Mouse (Mus musculus): ENCODE data around the gene Tfap4. TPM values are rescaled to one million over a fixed set of nuclear protein-coding genes. Genes with fewer than 3 reads are reported as not detected.

Gene Tfap4
- polyA plus RNA-seq, 1 experiment from 2014 or later: 8.4 TPM

DNA sequence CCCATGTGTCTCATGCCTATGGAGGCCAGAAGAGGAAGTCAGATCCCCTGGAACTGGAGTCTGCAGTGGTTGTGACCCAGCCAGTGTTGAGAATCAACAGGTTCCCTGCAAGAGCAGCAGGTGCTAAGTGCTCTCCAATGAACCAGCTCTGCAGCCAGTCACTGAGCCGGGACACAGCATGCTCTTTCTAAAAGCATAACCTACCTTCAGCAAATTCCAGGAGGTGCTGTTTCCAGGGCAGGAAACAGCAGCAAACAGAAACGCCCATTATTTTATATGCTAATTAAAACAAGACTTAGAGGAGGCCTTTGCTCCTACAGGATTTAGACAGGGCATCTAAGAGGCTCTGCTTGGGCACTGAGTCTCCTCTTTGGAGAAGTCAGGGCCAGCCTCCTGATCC, 16.4 kb upstream of the Tfap4 start:
- WGBS: 56% methylated on average over 2 of the region's 2 CpGs
- no peak overlapping the region for H3K9ac ChIP-seq

DNA sequence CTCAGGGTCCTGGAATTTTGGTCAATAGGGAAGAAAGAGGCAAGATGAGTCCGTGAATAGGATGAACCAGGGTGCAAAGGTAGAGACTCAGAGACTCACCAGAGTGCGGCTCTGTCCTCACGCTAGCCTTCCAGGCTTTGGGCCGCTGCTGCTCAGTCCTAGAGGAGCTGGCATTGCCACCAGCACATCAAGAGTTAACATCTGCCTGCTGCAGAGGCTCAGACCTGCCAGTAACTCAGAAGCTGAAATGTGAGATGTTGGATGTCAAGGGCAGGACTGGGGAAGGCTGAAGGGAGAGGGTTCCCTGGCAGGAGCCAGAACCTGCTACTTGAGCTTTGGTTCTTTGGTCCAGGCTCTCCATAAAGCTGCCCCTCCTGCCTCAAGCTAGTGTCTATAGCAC, 11.1 kb upstream of the Tfap4 start:
- Histone ChIP-seq H3K9me3 (replicated peaks) (no peaks in the 10 kb centered on the region), H3K9ac (no peak overlapping the region), H3K4me3 (no peak overlapping the region), H3K4me1 (replicated peaks) (peaks cover 10% of the 10 kb centered on the region), H3K27ac (ENCODE audit: poor library complexity, severe bottlenecking) (no peak overlapping the region), H3K27me3 (replicated peaks) (no peaks in the 10 kb centered on the region), H3K4me2 (no peak overlapping the region), H3K36me3 (no peaks in the 10 kb centered on the region)
- ATAC-seq (ENCODE audit: insufficient number of reproducible peaks, low FRiP score): no peak
- WGBS: 47% methylated on average over 4 of the region's 4 CpGs

More for the DNA sequence above, 16.4 kb upstream of the Tfap4 start:
- H3K27ac ChIP-seq (ENCODE audit: poor library complexity, severe bottlenecking): no peak overlapping the region
- H3K4me1 ChIP-seq (replicated peaks): peaks cover 14% of the 10 kb centered on the region
- no peak overlapping the region for H3K4me3 ChIP-seq
- no peak for ATAC-seq (ENCODE audit: insufficient number of reproducible peaks, low FRiP score)
- H3K4me2 ChIP-seq: no peak overlapping the region
- no peaks in the 10 kb centered on the region for H3K36me3 ChIP-seq
- H3K9me3 ChIP-seq (replicated peaks): no peaks in the 10 kb centered on the region
- H3K27me3 ChIP-seq (replicated peaks): no peaks in the 10 kb centered on the region

DNA sequence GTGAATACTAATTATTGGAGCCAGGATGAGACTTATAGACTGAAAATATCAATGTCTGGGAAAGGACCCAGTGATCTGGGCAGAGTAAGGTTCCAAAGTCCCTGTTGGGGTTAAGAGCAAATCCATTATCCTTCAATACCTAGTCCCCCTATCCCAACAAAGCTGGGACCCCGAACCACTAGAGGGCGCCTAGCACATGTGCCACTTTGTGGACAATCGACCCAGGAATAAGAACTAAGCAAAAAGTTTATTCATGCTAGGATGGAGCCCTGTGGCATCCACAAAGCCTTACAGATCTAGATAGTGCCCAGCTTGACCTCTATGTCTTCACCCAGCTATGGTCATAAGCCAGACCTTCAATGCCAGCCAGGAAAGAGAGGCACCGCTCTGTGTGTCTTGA, 8.3 kb upstream of the Tfap4 start:
- Histone ChIP-seq H3K4me3 (no peak overlapping the region), H3K9ac (no peak overlapping the region), H3K4me1 (replicated peaks) (peaks cover 10% of the 10 kb centered on the region), H3K4me2 (no peak overlapping the region), H3K27ac (ENCODE audit: poor library complexity, severe bottlenecking) (no peak overlapping the region), H3K36me3 (no peaks in the 10 kb centered on the region), H3K9me3 (replicated peaks) (no peaks in the 10 kb centered on the region), H3K27me3 (replicated peaks) (no peaks in the 10 kb centered on the region)
- WGBS: 18% methylated on average over 4 of the region's 4 CpGs
- 0 out of 2 replicates have a peak, but pooled peaks have one; percentile 37 for ATAC-seq (ENCODE audit: insufficient number of reproducible peaks, low FRiP score)

DNA sequence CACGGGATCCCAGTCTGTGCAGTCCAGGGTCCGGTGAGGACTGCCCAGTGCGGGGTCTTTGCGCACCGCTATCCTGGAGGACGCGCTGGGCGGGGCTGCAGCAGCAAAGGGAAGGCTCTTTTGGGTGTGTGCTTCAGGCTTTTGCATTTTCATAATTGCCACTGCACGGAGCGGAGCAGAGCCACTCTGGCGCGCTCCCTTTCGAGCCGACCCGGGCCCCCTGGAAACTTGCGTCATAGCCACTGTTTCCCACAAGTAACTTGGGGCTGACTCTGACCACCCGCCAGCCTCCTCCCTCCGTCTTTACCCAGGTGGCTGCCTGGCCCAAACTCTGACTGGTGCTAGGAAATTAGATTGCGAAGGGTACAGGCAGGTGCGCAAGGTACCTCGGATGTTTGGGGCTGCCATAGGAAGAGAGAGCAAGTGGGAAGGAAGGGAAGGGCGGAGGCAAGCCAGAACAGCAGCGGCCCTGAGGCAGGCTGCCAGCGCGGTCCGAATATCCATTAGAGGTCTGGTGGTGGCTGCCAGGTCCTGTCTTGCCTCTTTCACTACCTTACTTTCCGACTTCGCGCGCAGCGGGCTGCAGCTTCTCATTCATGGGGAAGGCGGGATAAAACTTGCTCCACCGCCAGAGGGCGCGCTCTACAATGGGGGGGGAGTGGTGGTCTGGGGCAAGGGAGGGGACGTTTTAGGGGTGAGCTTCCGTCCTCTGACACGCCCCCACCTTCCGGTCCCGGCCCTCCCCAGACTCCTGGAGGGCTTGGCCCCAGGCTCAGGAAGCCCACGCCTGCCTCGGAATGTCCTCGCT, 695 bp upstream of the Tfap4 start:
- H3K9me3 ChIP-seq (replicated peaks): no peaks in the 10 kb centered on the region
- H3K9ac ChIP-seq: peak overlapping the region; percentile 91
- peak overlapping the region; percentile 86 for H3K4me3 ChIP-seq
- peak overlapping the region; percentile 91 for H3K27ac ChIP-seq (ENCODE audit: poor library complexity, severe bottlenecking)
- peaks cover 5% of the 10 kb centered on the region; the same call in 1 of the 2 replicates for H3K36me3 ChIP-seq
- peak overlapping the region; percentile 96 for H3K4me2 ChIP-seq
- peak; percentile 51 for ATAC-seq (ENCODE audit: insufficient number of reproducible peaks, low FRiP score)
- no peaks in the 10 kb centered on the region for H3K27me3 ChIP-seq (replicated peaks)
- H3K4me1 ChIP-seq (replicated peaks): peaks cover 19% of the 10 kb centered on the region
- 1% methylated on average over 43 of the region's 43 CpGs for WGBS

DNA sequence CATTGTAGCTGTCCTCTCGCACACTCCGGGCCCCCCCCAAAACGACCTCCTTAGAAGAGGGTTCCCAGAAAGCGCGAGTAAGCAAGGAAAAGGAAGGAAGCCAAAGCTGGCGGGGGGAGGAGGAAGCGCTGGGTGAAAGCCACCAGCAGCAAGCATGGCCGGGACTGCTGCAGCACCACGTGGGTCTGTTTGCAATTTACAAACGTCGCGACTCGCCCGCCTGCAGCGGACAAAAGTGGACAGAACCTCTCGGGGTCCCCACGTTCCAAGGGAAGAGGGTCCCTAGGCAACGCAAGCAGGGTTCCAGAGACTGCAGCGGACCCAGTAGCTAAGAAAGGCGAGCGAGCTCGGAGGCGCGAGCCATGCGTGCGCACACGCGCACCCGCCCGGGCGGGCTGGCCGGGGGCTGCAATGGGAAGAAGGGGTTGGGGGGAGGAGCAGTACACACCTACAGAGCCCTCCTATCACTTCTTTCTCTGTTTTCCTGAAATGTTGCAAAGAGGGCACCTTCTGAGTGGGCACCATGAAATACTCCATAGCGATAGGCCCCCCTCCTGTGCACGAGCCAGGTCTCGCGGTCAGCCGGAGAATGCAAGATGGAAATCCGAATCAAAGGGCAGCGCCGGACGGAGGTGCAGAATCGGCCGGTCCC, 548 bp downstream of the Tfap4 start:
- Histone ChIP-seq H3K4me3 (peak overlapping the region; percentile 86), H3K27ac (ENCODE audit: poor library complexity, severe bottlenecking) (peak overlapping the region; percentile 91), H3K9ac (peak overlapping the region; percentile 91), H3K27me3 (replicated peaks) (no peaks in the 10 kb centered on the region), H3K36me3 (peaks cover 5% of the 10 kb centered on the region; the same call in 1 of the 2 replicates), H3K4me1 (replicated peaks) (peaks cover 19% of the 10 kb centered on the region), H3K4me2 (peak overlapping the region; percentile 96), H3K9me3 (replicated peaks) (no peaks in the 10 kb centered on the region)
- ATAC-seq (ENCODE audit: insufficient number of reproducible peaks, low FRiP score): peak; percentile 44
- WGBS: under 1% methylated on average over 43 of the region's 43 CpGs

DNA sequence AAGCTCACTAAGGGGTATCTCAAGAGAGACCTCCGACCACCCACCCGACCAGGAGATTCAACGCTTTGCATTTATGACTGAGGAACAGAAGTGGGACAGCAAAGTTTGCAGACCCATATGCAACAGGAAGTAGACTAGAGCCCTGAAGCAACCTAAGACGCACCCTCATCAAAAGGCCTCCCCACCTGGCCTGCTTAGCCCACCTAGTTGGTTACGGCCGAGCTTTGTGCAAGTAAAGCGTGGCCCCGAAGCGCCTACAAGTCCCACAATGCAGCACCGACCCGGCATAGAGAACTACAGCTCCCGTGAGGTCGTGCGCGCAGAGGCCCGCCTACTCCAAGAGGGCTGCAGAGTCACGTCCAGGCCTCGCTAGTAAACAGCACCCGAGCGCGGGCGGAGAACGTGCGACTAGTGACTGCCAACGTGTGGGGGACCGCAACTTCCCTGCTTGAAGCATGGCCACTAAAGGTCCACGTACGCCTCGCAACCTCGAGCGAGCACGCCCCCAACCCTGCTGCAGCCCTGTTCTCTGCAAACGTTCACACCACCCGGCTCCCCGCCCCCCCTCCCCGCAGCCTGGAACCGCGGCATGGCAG, 1.2 kb downstream of the Tfap4 start:
- H3K4me2 ChIP-seq: peak overlapping the region; percentile 96
- H3K4me3 ChIP-seq: peak overlapping the region; percentile 86
- H3K27ac ChIP-seq (ENCODE audit: poor library complexity, severe bottlenecking): peak overlapping the region; percentile 91
- H3K36me3 ChIP-seq: peaks cover 5% of the 10 kb centered on the region; the same call in 1 of the 2 replicates
- no peaks in the 10 kb centered on the region for H3K27me3 ChIP-seq (replicated peaks)
- no peaks in the 10 kb centered on the region for H3K9me3 ChIP-seq (replicated peaks)
- peaks cover 23% of the 10 kb centered on the region for H3K4me1 ChIP-seq (replicated peaks)
- WGBS: under 1% methylated on average over 38 of the region's 38 CpGs
- peak overlapping the region; percentile 91 for H3K9ac ChIP-seq
- peak; percentile 93 for ATAC-seq (ENCODE audit: insufficient number of reproducible peaks, low FRiP score)

DNA sequence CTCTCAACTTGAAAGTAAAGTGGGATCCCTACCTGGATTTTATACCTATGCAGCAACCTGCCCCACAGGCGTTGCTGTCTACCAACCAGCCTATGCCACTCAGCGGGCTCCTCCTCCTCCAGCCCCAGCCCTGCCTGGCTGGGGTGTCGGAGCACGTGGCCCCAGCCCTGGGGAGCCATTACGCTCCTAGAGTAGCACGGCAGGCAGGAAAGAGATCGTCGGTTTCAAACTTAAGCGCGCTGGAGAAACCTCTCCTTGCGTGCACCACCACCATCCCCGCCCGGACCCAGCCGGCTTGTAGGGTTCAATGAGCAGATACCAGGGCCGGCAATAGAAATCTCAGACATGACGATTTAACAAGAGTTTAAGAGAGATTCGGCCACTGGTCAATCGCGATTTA, 1.7 kb downstream of the Tfap4 start:
- Histone ChIP-seq H3K36me3 (peaks cover 5% of the 10 kb centered on the region; the same call in 1 of the 2 replicates), H3K4me1 (replicated peaks) (peaks cover 28% of the 10 kb centered on the region), H3K27me3 (replicated peaks) (no peaks in the 10 kb centered on the region), H3K4me3 (peak overlapping the region; percentile 86), H3K27ac (ENCODE audit: poor library complexity, severe bottlenecking) (peak overlapping the region; percentile 91), H3K9me3 (replicated peaks) (no peaks in the 10 kb centered on the region), H3K9ac (peak overlapping the region; percentile 91), H3K4me2 (peak overlapping the region; percentile 96)
- WGBS: under 1% methylated on average over 19 of the region's 19 CpGs
- peak; percentile 73 for ATAC-seq (ENCODE audit: insufficient number of reproducible peaks, low FRiP score)

DNA sequence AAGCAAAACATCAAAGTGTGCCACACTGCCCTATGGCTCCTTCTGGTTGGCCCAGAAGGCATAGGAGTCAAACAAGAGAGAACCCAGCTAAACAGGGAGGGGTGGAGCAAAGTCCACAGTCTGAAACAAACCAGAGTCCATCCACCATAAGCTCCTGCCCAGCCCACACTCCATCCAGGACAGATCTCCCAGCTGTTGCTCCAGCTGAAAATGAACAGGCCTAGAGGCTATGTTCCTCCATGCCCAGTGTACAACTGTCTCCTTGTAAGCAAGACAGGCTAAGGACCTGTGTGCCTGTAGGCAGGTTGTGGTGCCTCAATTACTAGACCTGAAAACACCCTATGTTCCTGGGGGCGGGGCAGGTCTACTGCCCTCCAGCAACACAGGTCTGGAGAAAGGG, 2.6 kb downstream of the Tfap4 start:
- H3K27ac ChIP-seq (ENCODE audit: poor library complexity, severe bottlenecking): peak overlapping the region; percentile 31; the same call in 1 of the 2 replicates
- H3K4me3 ChIP-seq: no peak overlapping the region
- no peaks in the 10 kb centered on the region for H3K27me3 ChIP-seq (replicated peaks)
- H3K9ac ChIP-seq: peak overlapping the region; percentile 5; the same call in 1 of the 2 replicates
- no peaks in the 10 kb centered on the region for H3K9me3 ChIP-seq (replicated peaks)
- ATAC-seq (ENCODE audit: insufficient number of reproducible peaks, low FRiP score): no peak
- H3K4me2 ChIP-seq: peak overlapping the region; percentile 96
- WGBS: 96% methylated on average over 1 of the region's 1 CpGs
- H3K4me1 ChIP-seq (replicated peaks): peaks cover 37% of the 10 kb centered on the region
- H3K36me3 ChIP-seq: peaks cover 5% of the 10 kb centered on the region; the same call in 1 of the 2 replicates

DNA sequence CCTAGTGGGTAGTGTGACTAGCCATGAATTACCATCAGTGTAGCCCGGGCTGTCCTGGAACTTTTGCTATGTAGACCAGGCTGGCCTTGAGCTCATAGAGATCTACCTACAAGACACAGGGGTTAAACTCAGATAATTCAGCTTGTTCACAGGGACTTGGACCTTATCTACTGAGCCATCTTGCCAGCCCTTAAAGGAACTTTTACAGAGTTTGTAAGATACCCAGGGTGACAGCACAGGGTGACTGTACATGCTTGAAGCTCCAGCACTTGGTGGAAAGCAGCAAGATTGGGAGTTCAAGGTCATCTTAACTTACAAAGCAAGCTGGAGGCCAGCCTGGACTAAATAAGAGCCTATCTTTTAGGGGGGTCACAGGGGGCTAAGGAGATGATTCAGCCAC, 4.1 kb downstream of the Tfap4 start:
- H3K4me3 ChIP-seq: no peak overlapping the region
- H3K9ac ChIP-seq: no peak overlapping the region
- H3K9me3 ChIP-seq (replicated peaks): no peaks in the 10 kb centered on the region
- no peaks in the 10 kb centered on the region for H3K27me3 ChIP-seq (replicated peaks)
- ATAC-seq (ENCODE audit: insufficient number of reproducible peaks, low FRiP score): no peak
- H3K36me3 ChIP-seq: peaks cover 15% of the 10 kb centered on the region
- WGBS: 84% methylated on average over 1 of the region's 1 CpGs
- H3K27ac ChIP-seq (ENCODE audit: poor library complexity, severe bottlenecking): no peak overlapping the region
- peaks cover 43% of the 10 kb centered on the region for H3K4me1 ChIP-seq (replicated peaks)
- H3K4me2 ChIP-seq: no peak overlapping the region

DNA sequence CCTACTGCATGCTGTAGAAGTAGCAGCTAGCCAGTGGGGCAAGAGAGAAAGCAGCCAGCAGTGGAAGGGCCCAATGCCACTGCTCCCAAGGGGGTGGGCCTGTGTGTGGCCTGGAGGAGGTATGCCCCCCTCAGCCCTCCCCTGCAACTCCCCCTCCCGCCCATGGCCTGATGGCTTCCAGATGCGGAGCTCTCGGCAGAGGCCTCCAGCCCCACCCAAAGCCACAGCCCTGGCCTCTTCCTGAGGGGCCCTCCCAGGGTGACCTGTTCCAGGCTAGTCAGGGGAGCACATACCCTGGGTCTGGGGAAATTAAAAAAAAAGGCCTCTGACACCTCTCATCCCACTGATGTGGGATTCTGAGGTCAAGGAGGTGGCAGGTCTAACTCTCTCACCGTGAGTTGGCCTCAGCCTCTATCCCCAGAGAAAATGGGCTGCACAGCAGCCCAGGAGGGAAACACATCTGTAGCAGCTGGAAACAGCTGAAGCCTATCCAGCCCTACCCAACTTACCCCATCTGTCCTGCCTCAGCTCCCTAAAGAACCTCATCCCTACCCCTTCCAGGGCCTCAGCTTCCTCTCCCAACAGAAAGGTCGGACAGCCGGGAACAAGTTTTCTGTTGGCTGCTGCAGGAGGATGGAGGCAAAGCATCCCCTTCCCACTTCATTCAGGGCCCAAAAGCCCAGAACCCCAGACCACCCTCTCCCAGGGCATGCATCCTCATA, 6.7 kb downstream of the Tfap4 start:
- peaks cover 43% of the 10 kb centered on the region for H3K4me1 ChIP-seq (replicated peaks)
- peak; percentile 79 for ATAC-seq (ENCODE audit: insufficient number of reproducible peaks, low FRiP score)
- H3K27ac ChIP-seq (ENCODE audit: poor library complexity, severe bottlenecking): peak overlapping the region; percentile 55
- no peak overlapping the region for H3K4me3 ChIP-seq
- H3K36me3 ChIP-seq: peaks cover 29% of the 10 kb centered on the region
- no peaks in the 10 kb centered on the region for H3K27me3 ChIP-seq (replicated peaks)
- H3K9ac ChIP-seq: peak overlapping the region; percentile 52; the same call in 1 of the 2 replicates
- H3K4me2 ChIP-seq: peak overlapping the region; percentile 44
- 26% methylated on average over 6 of the region's 6 CpGs for WGBS
- H3K9me3 ChIP-seq (replicated peaks): no peaks in the 10 kb centered on the region

Data from heart, embryonic 12.5 days (tissue).